Mouse (Mus musculus): ENCODE data around the gene Ly6g6f.

DNA sequence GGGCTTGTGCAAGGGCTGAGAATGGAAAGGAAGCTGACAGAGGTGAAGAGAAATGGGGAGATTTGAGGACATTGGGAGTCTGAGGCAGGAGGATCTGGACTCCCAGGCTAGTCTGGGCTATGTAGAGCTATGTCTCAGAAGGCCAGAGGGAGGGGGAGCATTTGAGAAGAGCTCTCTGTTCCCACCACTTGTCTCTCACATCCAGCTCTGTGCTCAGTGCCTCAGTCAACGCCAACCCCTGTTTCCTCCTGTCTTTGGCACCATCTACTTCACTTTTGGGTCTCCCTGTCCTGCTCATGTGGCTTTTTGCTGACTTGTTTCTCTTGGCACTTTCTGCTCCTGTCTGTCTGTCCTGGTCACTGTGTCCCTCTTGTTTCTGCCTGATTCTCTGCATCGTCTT lies 8.1 kb downstream of the Ly6g6f start:
- TF ChIP-seq POLR2A (IDR thresholded peaks at IDR 0.05; ENCODE audit: low read depth, low read length) (no peak), CTCF (IDR thresholded peaks at IDR 0.05; ENCODE audit: extremely low read depth, insufficient read length, insufficient replicate concordance, low read depth, low read length) (no peak)

Data from small intestine, adult 2 months (tissue).